Mouse (Mus musculus) intestine, embryonic 14.5 days (tissue): ENCODE measurements at regions not wholly inside any gene's neighbourhood (a gene's known extent, or its start where the extent isn't known, plus 50 kb on each side); places are given as distances from the start of the nearest gene placed in this dataset.

Source experiments
- ATAC-seq: fragments of 200-750 bp; cut with Nextera tagmentation; replicated peaks from 2 replicates; pipeline ENCODE4 v1.8.0; 2017; ENCODE audit warnings: low read depth, moderate number of reproducible peaks, moderate TSS enrichment, moderate library complexity; ENCODE audit not compliant: low FRiP score, low TSS enrichment
- DNase-seq: peaks from one replicate; pipeline ENCODE4 v3.0.0-alpha.2; 2018; ENCODE audit warnings: low spot score
- H3K27ac ChIP-seq: fragments of 300-500 bp; sonication (generic); 2 replicates; pipeline ENCODE4 v1.5.1; 2014; ENCODE audit warnings: low read depth, mild to moderate bottlenecking, control low read depth
- H3K27me3 ChIP-seq: fragments of 300-500 bp; sonication (generic); replicated peaks from 2 replicates; pipeline ENCODE4 v1.6.1; 2014; ENCODE audit warnings: low read length, control low read depth; ENCODE audit not compliant: control insufficient read depth, insufficient read depth
- H3K36me3 ChIP-seq: fragments of 300-500 bp; sonication (generic); 2 replicates; pipeline ENCODE4 v1.6.1; 2014; ENCODE audit warnings: low read length, control low read depth; ENCODE audit not compliant: control insufficient read depth, insufficient read depth
- H3K4me1 ChIP-seq: fragments of 300-500 bp; sonication (generic); replicated peaks from 2 replicates; pipeline ENCODE4 v1.6.1; 2014; ENCODE audit warnings: low read length, control low read depth, mixed read lengths; ENCODE audit not compliant: control insufficient read depth, insufficient read depth
- H3K4me2 ChIP-seq: fragments of 300-500 bp; sonication (generic); 2 replicates; pipeline ENCODE4 v1.6.1; 2014; ENCODE audit warnings: low read length
- H3K4me3 ChIP-seq: fragments of 300-500 bp; sonication (generic); 2 replicates; pipeline ENCODE4 v1.5.1; 2014; ENCODE audit warnings: low read depth, low read length, control low read depth, mixed read lengths
- H3K9ac ChIP-seq: fragments of 300-500 bp; sonication (generic); 2 replicates; pipeline ENCODE4 v1.6.1; 2014; ENCODE audit warnings: mild to moderate bottlenecking, low read length
- H3K9me3 ChIP-seq: fragments of 300-500 bp; sonication (generic); 2 replicates; pipeline ENCODE4 v1.6.1; 2016; ENCODE audit warnings: low read length, control low read depth; ENCODE audit not compliant: control insufficient read depth
- WGBS: fragments of 180-500 bp; shearing (Covaris S2); extraction: QIAGEN DNeasy Blood & Tissue Kit; methylation state at CpG from one replicate; pipeline ENCODE4 v1.1.7; 2014; 5-methylcytosine and 5-hydroxymethylcytosine counted together

- no peak for DNase-seq
- WGBS = 31% methylated on average over 3 of the region's 3 CpGs
- Histone ChIP-seq H3K36me3 (no peaks in the 10 kb centered on the region), H3K9me3 (no peaks in the 10 kb centered on the region), H3K27ac (no peak overlapping the region), H3K4me2 (no peak overlapping the region), H3K4me1 (peaks cover 10% of the 10 kb centered on the region), H3K27me3 (no peaks in the 10 kb centered on the region), H3K9ac (no peak overlapping the region), H3K4me3 (no peak overlapping the region)
- no peak for ATAC-seq
Observed at GRCm38 (mm10) chr2:51055339-51055738, 93.6 kb downstream of the Rnd3 start.

DNA sequence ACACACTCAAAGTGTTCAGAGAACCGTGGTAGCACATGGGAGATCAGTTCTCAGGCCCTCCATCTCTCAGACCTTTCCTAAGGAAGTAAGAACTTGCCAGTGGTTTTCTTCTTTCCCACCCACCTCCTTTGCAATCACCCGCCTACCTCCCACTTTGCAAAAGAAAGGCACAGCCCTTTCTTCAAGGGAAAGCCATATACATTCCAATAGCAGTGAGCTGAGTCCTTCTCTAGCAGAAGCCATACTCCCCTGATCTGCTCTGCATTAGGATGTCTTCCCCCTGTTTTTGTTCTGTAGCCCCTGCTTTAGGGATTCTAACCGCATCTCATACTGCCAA lies 99.1 kb downstream of the Rnd3 start:
- no peak overlapping the region for H3K9ac ChIP-seq
- no peaks in the 10 kb centered on the region for H3K4me1 ChIP-seq
- H3K9me3 ChIP-seq = no peaks in the 10 kb centered on the region
- WGBS = 65% methylated on average over 3 of the region's 3 CpGs
- ATAC-seq (no peak), DNase-seq (no peak)
- H3K4me2 ChIP-seq = no peak overlapping the region
- H3K27me3 ChIP-seq = no peaks in the 10 kb centered on the region
- no peak overlapping the region for H3K27ac ChIP-seq
- H3K4me3 ChIP-seq = no peak overlapping the region
- H3K36me3 ChIP-seq = no peaks in the 10 kb centered on the region

GRCm38 (mm10) chr2:51049101-51049833 lies 99.6 kb downstream of the Rnd3 start:
- H3K36me3 ChIP-seq = no peaks in the 10 kb centered on the region
- no peaks in the 10 kb centered on the region for H3K27me3 ChIP-seq
- DNase-seq (no peak), ATAC-seq (no peak)
- H3K4me2 ChIP-seq = no peak overlapping the region
- no peaks in the 10 kb centered on the region for H3K9me3 ChIP-seq
- 70% methylated on average over 8 of the region's 8 CpGs for WGBS
- H3K9ac ChIP-seq = no peak overlapping the region
- no peak overlapping the region for H3K4me3 ChIP-seq
- no peaks in the 10 kb centered on the region for H3K4me1 ChIP-seq
- H3K27ac ChIP-seq = no peak overlapping the region

DNA sequence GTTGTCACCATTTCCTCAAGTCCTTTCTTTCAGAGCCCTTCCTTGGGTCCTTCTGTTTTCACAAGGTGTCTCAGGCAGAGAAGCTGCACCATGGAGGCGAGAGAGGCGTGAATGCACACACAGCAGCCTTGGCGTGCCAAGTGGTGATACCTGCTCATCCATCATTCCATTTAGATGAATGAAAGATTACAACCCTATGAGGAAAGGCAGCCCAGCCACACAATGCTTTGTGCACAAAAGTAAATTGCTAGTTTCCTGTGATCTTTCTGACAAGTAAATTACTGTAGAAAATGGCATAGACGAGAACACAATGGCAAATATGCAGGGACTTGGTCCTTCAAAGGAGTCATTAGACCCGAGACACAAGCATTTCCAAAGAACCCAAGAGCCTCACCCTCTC lies 101.4 kb downstream of the Rnd3 start:
- DNase-seq (no peak), ATAC-seq (no peak)
- H3K9me3 ChIP-seq = no peaks in the 10 kb centered on the region
- H3K36me3 ChIP-seq = no peaks in the 10 kb centered on the region
- no peak overlapping the region for H3K9ac ChIP-seq
- H3K4me1 ChIP-seq = no peaks in the 10 kb centered on the region
- 83% methylated on average over 5 of the region's 5 CpGs for WGBS
- H3K4me3 ChIP-seq = no peak overlapping the region
- no peaks in the 10 kb centered on the region for H3K27me3 ChIP-seq
- H3K27ac ChIP-seq = no peak overlapping the region
- H3K4me2 ChIP-seq = no peak overlapping the region

DNA sequence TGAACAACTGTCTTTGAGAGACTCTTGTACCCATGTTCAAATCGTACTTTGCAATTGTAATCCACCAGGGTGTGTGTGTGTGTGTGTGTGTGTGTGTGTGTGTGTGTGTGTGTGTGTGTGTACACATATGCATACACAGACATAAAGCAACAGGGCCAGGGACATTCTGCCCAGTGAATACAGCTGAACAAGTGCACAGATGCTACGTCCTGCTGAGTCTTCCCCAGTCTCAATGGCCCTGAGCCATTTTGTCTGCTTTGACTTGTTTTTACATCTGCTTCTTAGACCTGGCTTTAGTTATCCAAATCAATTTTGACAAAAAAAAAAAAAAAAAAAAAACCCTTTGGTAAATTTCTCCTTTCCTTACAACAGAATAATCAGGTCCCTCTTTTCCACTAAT lies 103.3 kb downstream of the Rnd3 start:
- H3K9ac ChIP-seq = no peak overlapping the region
- H3K27me3 ChIP-seq = no peaks in the 10 kb centered on the region
- no peak overlapping the region for H3K27ac ChIP-seq
- no peak for DNase-seq
- H3K4me3 ChIP-seq = no peak overlapping the region
- 90% methylated on average over 2 of the region's 2 CpGs for WGBS
- no peaks in the 10 kb centered on the region for H3K9me3 ChIP-seq
- no peaks in the 10 kb centered on the region for H3K4me1 ChIP-seq
- no peaks in the 10 kb centered on the region for H3K36me3 ChIP-seq
- no peak overlapping the region for H3K4me2 ChIP-seq
- ATAC-seq = no peak

GRCm38 (mm10) chr2:51041101-51041500 lies 107.8 kb downstream of the Rnd3 start:
- H3K4me3 ChIP-seq = no peak overlapping the region
- H3K4me2 ChIP-seq = no peak overlapping the region
- H3K9ac ChIP-seq = no peak overlapping the region
- no peaks in the 10 kb centered on the region for H3K36me3 ChIP-seq
- H3K27me3 ChIP-seq = no peaks in the 10 kb centered on the region
- H3K9me3 ChIP-seq = no peaks in the 10 kb centered on the region
- H3K27ac ChIP-seq = no peak overlapping the region
- no peaks in the 10 kb centered on the region for H3K4me1 ChIP-seq
- DNase-seq (no peak), ATAC-seq (no peak)
- WGBS = 53% methylated on average over 7 of the region's 7 CpGs

- 64% methylated on average over 6 of the region's 6 CpGs for WGBS
Observed at GRCm38 (mm10) chr2:51038685-51039084, 110.2 kb downstream of the Rnd3 start.

DNA sequence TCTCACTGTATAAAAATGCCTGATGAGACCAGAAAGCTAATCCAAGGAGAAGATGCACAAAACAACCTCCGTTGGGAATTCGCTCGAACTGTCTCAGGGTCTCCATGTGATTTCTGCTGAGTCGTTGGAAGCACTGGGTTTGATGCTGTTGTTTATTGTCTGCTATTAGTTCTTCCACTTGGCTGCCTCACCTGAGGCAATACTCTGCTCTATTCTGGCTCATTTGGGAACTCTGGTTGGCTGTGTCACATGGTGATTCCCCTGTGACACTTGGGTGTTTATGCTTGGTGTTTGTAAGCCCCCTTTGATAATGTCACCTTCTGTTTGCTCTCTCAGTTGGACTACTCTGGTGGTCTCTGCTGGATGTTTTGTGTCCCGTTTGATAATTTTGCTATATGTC lies 111.9 kb downstream of the Rnd3 start:
- WGBS = 75% methylated on average over 5 of the region's 5 CpGs
- no peak overlapping the region for H3K4me2 ChIP-seq
- H3K4me3 ChIP-seq = no peak overlapping the region
- ATAC-seq = no peak
- H3K9me3 ChIP-seq = no peaks in the 10 kb centered on the region
- H3K9ac ChIP-seq = no peak overlapping the region
- no peaks in the 10 kb centered on the region for H3K4me1 ChIP-seq
- no peak overlapping the region for H3K27ac ChIP-seq
- no peak for DNase-seq
- H3K27me3 ChIP-seq = no peaks in the 10 kb centered on the region
- H3K36me3 ChIP-seq = no peaks in the 10 kb centered on the region

More at GRCm38 (mm10) chr2:51038685-51039084, 110.2 kb downstream of the Rnd3 start:
- DNase-seq = no peak
- Histone ChIP-seq H3K4me1 (no peaks in the 10 kb centered on the region), H3K9me3 (no peaks in the 10 kb centered on the region), H3K36me3 (no peaks in the 10 kb centered on the region), H3K27ac (no peak overlapping the region), H3K4me2 (no peak overlapping the region), H3K27me3 (no peaks in the 10 kb centered on the region), H3K4me3 (no peak overlapping the region), H3K9ac (no peak overlapping the region)
- ATAC-seq = no peak

DNA sequence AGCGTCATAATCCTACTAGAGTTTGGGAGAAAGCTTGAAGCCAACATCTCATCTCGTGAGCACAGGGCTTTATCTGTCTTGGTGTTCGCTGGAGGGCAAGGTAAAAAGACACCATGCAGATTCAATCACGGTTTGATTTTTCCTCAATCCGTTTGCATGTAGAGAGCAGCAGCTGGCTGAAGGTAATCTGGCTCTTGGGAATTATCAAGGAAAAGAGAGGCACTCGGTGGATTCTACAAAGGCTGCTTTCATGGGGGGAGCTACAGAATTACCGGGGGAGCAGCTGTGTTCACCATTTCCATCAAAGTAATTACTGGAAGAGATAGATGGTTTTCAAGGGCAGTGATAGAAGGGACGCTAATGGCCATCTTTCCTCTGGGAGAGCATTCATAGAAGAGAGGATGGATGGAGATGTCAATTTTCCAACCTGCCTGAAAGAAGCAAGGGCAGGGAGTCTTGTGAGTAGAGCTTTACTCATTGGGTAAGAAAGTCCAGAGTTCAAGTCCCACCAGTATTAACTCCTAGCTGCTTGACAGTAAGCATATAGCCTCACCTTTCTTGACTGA lies 112.6 kb downstream of the Rnd3 start:
- Histone ChIP-seq H3K9ac (no peak overlapping the region), H3K4me1 (no peaks in the 10 kb centered on the region), H3K9me3 (no peaks in the 10 kb centered on the region), H3K27ac (no peak overlapping the region), H3K36me3 (no peaks in the 10 kb centered on the region), H3K4me2 (no peak overlapping the region), H3K4me3 (no peak overlapping the region), H3K27me3 (no peaks in the 10 kb centered on the region)
- ATAC-seq = no peak
- WGBS = 78% methylated on average over 8 of the region's 8 CpGs
- DNase-seq = no peak
